Mouse (Mus musculus) neural tube, embryonic 13.5 days (tissue): ENCODE measurements around the gene Tex38. TPM values are rescaled to one million over a fixed set of nuclear protein-coding genes. Genes with fewer than 3 reads are reported as not detected.

ENCODE experiments used
- ATAC-seq: fragments of 200-750 bp; cut with Nextera tagmentation; 2 replicates; pipeline ENCODE4 v1.8.0; 2017; ENCODE audit warnings: low read depth, mild to moderate bottlenecking, moderate TSS enrichment, moderate library complexity
- H3K27ac ChIP-seq: fragments of 300-500 bp; sonication (generic); replicated peaks from 2 replicates; pipeline ENCODE4 v1.5.1; 2015; ENCODE audit warnings: moderate library complexity, mild to moderate bottlenecking, inconsistent platforms
- H3K27me3 ChIP-seq: fragments of 300-500 bp; sonication (generic); 2 replicates; pipeline ENCODE4 v1.6.1; 2015; ENCODE audit warnings: mild to moderate bottlenecking, inconsistent platforms
- H3K36me3 ChIP-seq: fragments of 300-500 bp; sonication (generic); 2 replicates; pipeline ENCODE4 v1.6.1; 2015; ENCODE audit warnings: mild to moderate bottlenecking, inconsistent platforms
- H3K4me1 ChIP-seq: fragments of 300-500 bp; sonication (generic); replicated peaks from 2 replicates; pipeline ENCODE4 v1.6.1; 2015; ENCODE audit warnings: inconsistent platforms
- H3K4me2 ChIP-seq: fragments of 300-500 bp; sonication (generic); 2 replicates; pipeline ENCODE4 v1.6.1; 2015; ENCODE audit warnings: inconsistent platforms, mild to moderate bottlenecking, moderate library complexity
- H3K4me3 ChIP-seq: fragments of 300-500 bp; sonication (generic); 2 replicates; pipeline ENCODE4 v1.5.1; 2015; ENCODE audit warnings: mild to moderate bottlenecking, inconsistent platforms
- H3K9ac ChIP-seq: fragments of 300-500 bp; sonication (generic); 2 replicates; pipeline ENCODE4 v1.6.1; 2015; ENCODE audit warnings: moderate library complexity, mild to moderate bottlenecking, inconsistent platforms
- H3K9me3 ChIP-seq: fragments of 300-500 bp; sonication (generic); 2 replicates; pipeline ENCODE4 v1.6.1; 2016; ENCODE audit warnings: inconsistent platforms
- WGBS: fragments of 180-500 bp; shearing (Covaris S2); methylation state at CpG from one replicate; pipeline ENCODE4 v1.1.7; 2015; 5-methylcytosine and 5-hydroxymethylcytosine counted together
- polyA plus RNA-seq: library from polyadenylated mRNA; unstranded; fragments of >200 nt; fragmentation: Nextera tagmentation; extraction: Ambion mirVana; gene quantifications from 2 replicates; pipeline ENCODE4 v1.2.1, GENCODE M21; 2015

The Tex38 gene
- polyA plus RNA-seq, 1 experiment from 2014 or later: not detected

- 73% methylated on average over 3 of the region's 3 CpGs for WGBS
- Histone ChIP-seq H3K27ac (no peak overlapping the region), H3K9me3 (no peaks in the 10 kb centered on the region), H3K27me3 (peaks cover 32% of the 10 kb centered on the region), H3K4me2 (no peak overlapping the region), H3K36me3 (no peaks in the 10 kb centered on the region), H3K4me3 (no peak overlapping the region), H3K9ac (no peak overlapping the region), H3K4me1 (0 out of 2 replicates have a peak, but pooled peaks cover 4% of the 10 kb centered on the region)
- no peak for ATAC-seq
Observed at GRCm38 (mm10) chr4:115732223-115732818, 48.5 kb downstream of the Tex38 start.

GRCm38 (mm10) chr4:115731588-115732222 is 49.1 kb downstream of the Tex38 start:
- WGBS: 24% methylated on average over 7 of the region's 7 CpGs
- H3K36me3 ChIP-seq: no peaks in the 10 kb centered on the region
- no peak overlapping the region for H3K9ac ChIP-seq
- no peak overlapping the region for H3K27ac ChIP-seq
- H3K9me3 ChIP-seq: no peaks in the 10 kb centered on the region
- no peak overlapping the region for H3K4me2 ChIP-seq
- no peak overlapping the region for H3K4me3 ChIP-seq
- no peaks in the 10 kb centered on the region for H3K4me1 ChIP-seq
- H3K27me3 ChIP-seq: peaks cover 38% of the 10 kb centered on the region
- peak; percentile 73 for ATAC-seq

Other genes starting within 250 kb of the Tex38 start
- not detected in 2 replicates for gene Cyp4a31, start 217.4 kb downstream of the Tex38 start, polyA plus RNA-seq
- not detected in 2 replicates for gene Cyp4a32, start 180.0 kb downstream of the Tex38 start, polyA plus RNA-seq
- gene Cyp4b1, start 133.3 kb downstream of the Tex38 start, polyA plus RNA-seq: 0.32 and 0.39 TPM in 2 replicates
- 21.4 and 23.3 TPM in 2 replicates for gene Efcab14, start 43.3 kb downstream of the Tex38 start, polyA plus RNA-seq
- 32.1 and 38.9 TPM in 2 replicates for gene Atpaf1, start 3.8 kb upstream of the Tex38 start, polyA plus RNA-seq
- gene Mob3c, start 47.1 kb upstream of the Tex38 start, polyA plus RNA-seq: 4.3 and 6.2 TPM in 2 replicates
- 24.3 and 28.7 TPM in 2 replicates for gene Mknk1, start 58.2 kb upstream of the Tex38 start, polyA plus RNA-seq
- gene Kncn, start 103.4 kb upstream of the Tex38 start, polyA plus RNA-seq: 0.30 and 0.42 TPM in 2 replicates
- 1.2 and 4.1 TPM in 2 replicates for gene 6430628N08Rik, start 109.6 kb upstream of the Tex38 start, polyA plus RNA-seq
- gene Dmbx1, start 158.9 kb upstream of the Tex38 start, polyA plus RNA-seq: 1.6 and 2.0 TPM in 2 replicates
- gene Faah, start 236.9 kb upstream of the Tex38 start, polyA plus RNA-seq: 10.7 and 10.8 TPM in 2 replicates